Mouse (Mus musculus) forebrain, embryonic 13.5 days (tissue): Measurements from ENCODE around the gene Ppp1r9a. TPM values are rescaled to one million over a fixed set of nuclear protein-coding genes. Genes with fewer than 3 reads are reported as not detected.

Experiments used
- ATAC-seq: fragments of 200-750 bp; cut with Nextera tagmentation; 2 replicates; pipeline ENCODE4 v1.8.0; 2017
- H3K27ac ChIP-seq: fragments of 300-500 bp; sonication (generic); 2 replicates; pipeline ENCODE4 v1.5.1; 2015; ENCODE audit warnings: inconsistent platforms, mild to moderate bottlenecking, moderate library complexity
- H3K27me3 ChIP-seq: fragments of 300-500 bp; sonication (generic); 2 replicates; pipeline ENCODE4 v1.6.1; 2015; ENCODE audit warnings: mild to moderate bottlenecking, inconsistent platforms
- H3K36me3 ChIP-seq: fragments of 300-500 bp; sonication (generic); 2 replicates; pipeline ENCODE4 v1.6.1; 2015; ENCODE audit warnings: mild to moderate bottlenecking, inconsistent platforms; ENCODE audit not compliant: poor library complexity, severe bottlenecking
- H3K4me1 ChIP-seq: fragments of 300-500 bp; sonication (generic); 2 replicates; pipeline ENCODE4 v1.6.1; 2015; ENCODE audit warnings: inconsistent platforms
- H3K4me2 ChIP-seq: fragments of 300-500 bp; sonication (generic); 2 replicates; pipeline ENCODE4 v1.6.1; 2015; ENCODE audit warnings: inconsistent platforms, mild to moderate bottlenecking, moderate library complexity
- H3K4me3 ChIP-seq: fragments of 300-500 bp; sonication (generic); 2 replicates; pipeline ENCODE4 v1.5.1; 2015; ENCODE audit warnings: mild to moderate bottlenecking, inconsistent platforms
- H3K9ac ChIP-seq: fragments of 300-500 bp; sonication (generic); 2 replicates; pipeline ENCODE4 v1.6.1; 2015; ENCODE audit warnings: mild to moderate bottlenecking, inconsistent platforms
- H3K9me3 ChIP-seq: fragments of 300-500 bp; sonication (generic); replicated peaks from 2 replicates; pipeline ENCODE4 v1.6.1; 2016; ENCODE audit warnings: inconsistent platforms
- WGBS: fragments of 180-500 bp; shearing (Covaris S2); methylation state at CpG from one replicate; pipeline ENCODE4 v1.1.7; 2015; 5-methylcytosine and 5-hydroxymethylcytosine counted together
- polyA plus RNA-seq: library from polyadenylated mRNA; unstranded; fragments of >200 nt; fragmentation: Nextera tagmentation; extraction: Ambion mirVana; gene quantifications from 2 replicates; pipeline ENCODE4 v1.2.1, GENCODE M21; 2015

Ppp1r9a gene
- polyA plus RNA-seq, 1 experiment from 2014 or later, result 32.2 TPM

DNA sequence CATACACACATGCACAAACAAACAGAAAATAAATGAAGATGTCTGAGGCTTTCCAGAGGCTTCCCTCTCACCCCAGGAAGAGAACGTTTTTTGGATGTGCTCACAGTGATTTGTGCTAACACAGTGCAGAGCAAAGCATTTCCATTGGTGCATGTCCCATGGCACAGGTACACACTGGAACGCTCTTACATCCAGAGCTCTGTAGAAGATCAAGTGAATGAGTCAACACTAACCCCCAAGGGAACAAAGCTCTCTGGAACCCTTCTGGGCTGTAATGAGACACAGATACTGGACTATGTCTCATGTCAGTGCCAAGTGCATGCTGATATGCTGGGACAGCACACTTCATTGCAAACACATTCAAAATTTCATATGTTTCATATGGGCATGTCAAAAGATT is 175.3 kb downstream of the Ppp1r9a start:
- Histone ChIP-seq H3K27ac (no peak overlapping the region), H3K9ac (no peak overlapping the region), H3K36me3 (peaks cover 13% of the 10 kb centered on the region), H3K4me1 (peaks cover 8% of the 10 kb centered on the region; the same call in 1 of the 2 replicates), H3K4me3 (no peak overlapping the region), H3K4me2 (no peak overlapping the region), H3K9me3 (0 out of 2 replicates have a peak, but pooled peaks cover 3% of the 10 kb centered on the region), H3K27me3 (no peaks in the 10 kb centered on the region)
- 84% methylated on average over 2 of the region's 2 CpGs for WGBS
- ATAC-seq, result no peak

DNA sequence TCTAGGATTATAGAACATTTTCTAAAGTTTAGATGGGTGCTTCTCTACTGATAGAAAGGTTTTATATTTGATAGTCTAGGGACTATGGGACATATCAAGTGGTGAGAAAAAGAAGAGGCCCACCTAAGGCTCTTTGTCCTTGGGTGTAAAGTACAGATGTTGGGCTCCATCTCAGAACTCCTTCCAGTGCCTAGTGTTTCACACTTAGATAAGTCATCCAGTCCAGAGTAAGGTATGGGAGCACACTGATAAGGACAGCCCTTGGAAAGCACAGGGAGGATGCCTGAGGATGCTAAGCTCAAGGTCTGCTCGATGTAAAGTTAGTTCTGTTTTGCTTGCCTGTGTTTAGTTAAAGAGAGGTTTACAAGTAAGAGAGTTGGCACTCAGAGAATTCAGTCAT is 176.4 kb downstream of the Ppp1r9a start:
- no peak overlapping the region for H3K27ac ChIP-seq
- H3K4me3 ChIP-seq, result no peak overlapping the region
- no peak overlapping the region for H3K9ac ChIP-seq
- peaks cover 12% of the 10 kb centered on the region for H3K36me3 ChIP-seq
- peaks cover 8% of the 10 kb centered on the region; the same call in 1 of the 2 replicates for H3K4me1 ChIP-seq
- 94% methylated on average over 1 of the region's 1 CpGs for WGBS
- no peak for ATAC-seq
- 0 out of 2 replicates have a peak, but pooled peaks cover 2% of the 10 kb centered on the region for H3K9me3 ChIP-seq
- H3K27me3 ChIP-seq, result no peaks in the 10 kb centered on the region
- H3K4me2 ChIP-seq, result no peak overlapping the region

DNA sequence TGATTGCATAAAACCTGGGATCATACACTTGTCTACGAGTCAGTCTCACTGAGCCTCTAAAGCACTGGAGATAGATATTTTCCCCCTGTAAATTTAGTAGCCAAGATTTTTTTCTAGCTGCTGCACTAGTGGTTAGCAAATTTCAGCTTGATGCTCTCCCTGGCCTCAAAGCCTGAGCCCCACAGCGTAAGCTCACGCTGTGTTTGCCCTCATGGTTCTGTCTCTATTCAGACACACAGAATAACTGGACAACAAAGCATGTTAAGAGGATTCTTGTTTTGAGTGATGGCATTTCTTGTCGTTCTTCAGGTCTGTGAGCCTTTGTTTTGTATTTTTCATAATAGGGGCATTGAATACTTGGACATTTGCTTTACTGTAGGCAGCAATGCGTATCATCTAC is 177.4 kb downstream of the Ppp1r9a start:
- H3K4me2 ChIP-seq, result no peak overlapping the region
- no peaks in the 10 kb centered on the region for H3K27me3 ChIP-seq
- H3K4me3 ChIP-seq, result no peak overlapping the region
- no peaks in the 10 kb centered on the region for H3K9me3 ChIP-seq
- H3K4me1 ChIP-seq, result peaks cover 8% of the 10 kb centered on the region; the same call in 1 of the 2 replicates
- no peak overlapping the region for H3K9ac ChIP-seq
- no peak overlapping the region for H3K27ac ChIP-seq
- peaks cover 9% of the 10 kb centered on the region for H3K36me3 ChIP-seq
- ATAC-seq, result no peak
- WGBS, result 38% methylated on average over 5 of the region's 5 CpGs

DNA sequence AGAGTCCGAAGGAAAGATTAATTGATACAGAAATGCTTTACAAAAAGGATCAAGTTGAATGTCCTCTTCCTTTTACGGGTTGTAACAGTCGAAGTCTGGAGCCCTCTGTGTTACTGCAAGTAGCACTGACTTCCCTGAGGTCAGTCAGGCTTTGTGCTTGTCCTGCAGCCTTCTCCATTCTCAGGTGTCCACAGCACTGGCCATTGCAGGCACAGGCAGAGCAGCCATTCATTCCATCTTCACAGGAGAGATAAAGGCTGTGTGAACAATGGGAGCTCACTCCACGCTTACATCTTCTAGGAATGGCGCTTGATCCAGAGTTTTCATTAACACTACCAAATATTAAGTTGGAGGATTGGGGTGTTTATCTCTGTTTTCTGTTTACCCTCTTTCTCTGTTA is 177.8 kb downstream of the Ppp1r9a start:
- peaks cover 9% of the 10 kb centered on the region for H3K36me3 ChIP-seq
- no peak overlapping the region for H3K4me2 ChIP-seq
- 50% methylated on average over 5 of the region's 5 CpGs for WGBS
- no peak overlapping the region for H3K4me3 ChIP-seq
- 0 out of 2 replicates have a peak, but pooled peaks have one; percentile 10 for ATAC-seq
- no peak overlapping the region for H3K27ac ChIP-seq
- peaks cover 8% of the 10 kb centered on the region; the same call in 1 of the 2 replicates for H3K4me1 ChIP-seq
- no peaks in the 10 kb centered on the region for H3K27me3 ChIP-seq
- H3K9me3 ChIP-seq, result no peaks in the 10 kb centered on the region
- H3K9ac ChIP-seq, result no peak overlapping the region

DNA sequence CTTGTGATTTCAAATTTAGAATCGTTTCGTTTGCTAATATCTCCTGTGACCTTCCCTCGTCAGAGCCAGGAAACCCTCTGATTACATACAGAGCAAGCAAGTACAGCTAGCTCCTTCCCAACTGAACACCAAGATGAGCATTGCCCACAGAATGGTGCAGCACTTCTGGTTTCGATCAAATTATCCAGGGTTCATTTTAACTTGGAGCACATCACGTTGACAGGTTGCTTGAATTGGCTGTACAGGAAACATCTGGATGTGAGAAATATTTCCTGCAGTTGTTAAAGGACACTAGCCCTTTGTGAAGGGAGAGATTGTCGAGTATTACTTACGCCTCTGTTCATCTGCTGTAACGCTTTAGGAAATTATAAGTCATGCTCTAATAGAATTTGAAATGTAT is 178.4 kb downstream of the Ppp1r9a start:
- Histone ChIP-seq H3K9ac (no peak overlapping the region), H3K9me3 (no peaks in the 10 kb centered on the region), H3K4me2 (no peak overlapping the region), H3K4me3 (no peak overlapping the region), H3K36me3 (peaks cover 9% of the 10 kb centered on the region), H3K27me3 (no peaks in the 10 kb centered on the region), H3K27ac (no peak overlapping the region), H3K4me1 (peaks cover 8% of the 10 kb centered on the region; the same call in 1 of the 2 replicates)
- ATAC-seq, result no peak
- WGBS, result 70% methylated on average over 8 of the region's 8 CpGs

DNA sequence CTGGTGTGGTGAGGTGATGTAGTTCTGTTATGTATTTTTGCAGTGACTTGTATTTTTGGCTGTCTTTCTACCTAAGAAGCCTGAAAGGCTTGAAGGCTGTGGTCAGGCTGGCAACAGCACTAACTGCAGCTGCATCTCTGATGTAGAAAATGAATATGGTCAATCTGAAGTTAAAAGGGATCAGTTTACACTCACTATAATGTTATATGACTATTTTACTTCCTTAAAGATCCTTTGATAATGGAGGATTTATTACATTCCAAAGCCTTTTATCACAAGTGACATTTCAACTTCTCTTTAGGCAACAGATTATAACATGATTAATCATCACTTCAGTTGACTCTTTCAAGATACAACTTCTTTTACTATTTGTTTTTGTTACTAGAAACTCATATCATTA is 179.4 kb downstream of the Ppp1r9a start:
- no peak overlapping the region for H3K27ac ChIP-seq
- H3K9ac ChIP-seq, result no peak overlapping the region
- H3K9me3 ChIP-seq, result no peaks in the 10 kb centered on the region
- no peak overlapping the region for H3K4me2 ChIP-seq
- no peaks in the 10 kb centered on the region for H3K27me3 ChIP-seq
- no peak overlapping the region for H3K4me3 ChIP-seq
- H3K36me3 ChIP-seq, result peaks cover 8% of the 10 kb centered on the region
- peaks cover 8% of the 10 kb centered on the region; the same call in 1 of the 2 replicates for H3K4me1 ChIP-seq
- ATAC-seq, result no peak

DNA sequence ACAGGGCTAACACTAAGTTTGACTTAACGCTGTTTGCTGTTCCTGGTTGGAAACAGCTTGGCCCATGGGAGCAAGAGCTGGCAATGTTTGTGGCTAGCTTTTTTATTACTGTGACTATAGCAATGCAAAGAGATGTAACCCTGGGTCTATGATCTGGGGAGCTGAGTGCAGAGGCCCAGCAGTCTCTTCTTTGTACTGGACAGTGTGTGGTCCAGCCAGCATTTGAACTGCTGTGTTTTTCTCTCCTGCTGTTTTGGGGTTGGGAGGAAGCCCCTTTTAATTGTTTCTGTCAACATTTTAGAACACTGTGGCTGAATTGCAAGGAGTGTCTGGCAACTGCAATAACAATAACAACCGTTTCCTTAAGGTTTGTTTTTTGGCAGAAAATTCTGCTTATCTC is 180.0 kb downstream of the Ppp1r9a start:
- peaks cover 8% of the 10 kb centered on the region; the same call in 1 of the 2 replicates for H3K4me1 ChIP-seq
- H3K27ac ChIP-seq, result no peak overlapping the region
- WGBS, result 46% methylated on average over 2 of the region's 2 CpGs
- no peak overlapping the region for H3K4me2 ChIP-seq
- peaks cover 4% of the 10 kb centered on the region for H3K36me3 ChIP-seq
- H3K27me3 ChIP-seq, result no peaks in the 10 kb centered on the region
- H3K4me3 ChIP-seq, result no peak overlapping the region
- no peaks in the 10 kb centered on the region for H3K9me3 ChIP-seq
- no peak overlapping the region for H3K9ac ChIP-seq
- ATAC-seq, result no peak

DNA sequence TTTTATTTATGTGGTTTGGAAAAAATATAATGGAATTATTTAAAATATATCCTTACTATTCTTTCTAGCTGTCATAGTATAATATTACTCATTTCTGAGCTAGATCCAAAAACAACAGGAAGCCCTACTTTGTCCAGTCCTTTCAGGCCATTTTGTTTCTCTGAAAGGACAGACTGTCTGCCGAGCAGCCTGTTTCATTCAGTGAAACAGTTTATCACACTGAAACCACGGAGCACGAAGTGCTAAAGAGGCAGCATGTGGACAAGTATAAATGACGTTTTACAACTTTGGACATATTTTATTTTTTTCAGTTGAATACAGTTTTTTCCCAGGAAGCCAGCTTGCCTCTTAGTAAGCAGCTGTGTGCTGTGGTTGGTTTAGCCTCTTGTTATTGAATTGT is 181.2 kb downstream of the Ppp1r9a start:
- Histone ChIP-seq H3K27me3 (no peaks in the 10 kb centered on the region), H3K4me1 (peaks cover 8% of the 10 kb centered on the region; the same call in 1 of the 2 replicates), H3K4me3 (no peak overlapping the region), H3K27ac (no peak overlapping the region), H3K9me3 (no peaks in the 10 kb centered on the region), H3K9ac (no peak overlapping the region), H3K36me3 (no peaks in the 10 kb centered on the region), H3K4me2 (no peak overlapping the region)
- 50% methylated on average over 4 of the region's 4 CpGs for WGBS
- no peak for ATAC-seq

DNA sequence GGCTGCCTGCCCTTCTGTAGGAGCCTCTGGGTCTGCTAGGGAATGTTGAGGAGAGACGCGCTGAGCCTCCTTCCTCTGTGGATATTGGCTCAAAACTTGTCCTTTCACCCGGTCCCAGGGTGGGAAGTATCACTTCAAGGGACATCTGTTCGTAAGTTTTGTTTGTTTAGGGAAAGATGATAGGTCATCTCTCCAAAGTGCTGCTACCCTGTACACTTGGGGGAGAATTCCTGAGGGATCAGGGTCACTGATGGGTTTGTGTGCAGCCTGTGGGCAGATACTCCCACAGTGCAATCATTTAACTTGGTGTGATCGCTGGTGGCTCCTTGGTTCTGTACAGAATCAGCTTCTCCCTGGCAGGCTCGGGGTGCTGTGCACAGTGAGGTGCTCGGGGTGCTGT is 189.2 kb downstream of the Ppp1r9a start:
- 90% methylated on average over 7 of the region's 7 CpGs for WGBS
- no peak overlapping the region for H3K27ac ChIP-seq
- no peak overlapping the region for H3K4me2 ChIP-seq
- ATAC-seq, result no peak
- H3K27me3 ChIP-seq, result no peaks in the 10 kb centered on the region
- no peak overlapping the region for H3K9ac ChIP-seq
- no peaks in the 10 kb centered on the region for H3K4me1 ChIP-seq
- no peaks in the 10 kb centered on the region for H3K9me3 ChIP-seq
- no peak overlapping the region for H3K4me3 ChIP-seq
- no peaks in the 10 kb centered on the region for H3K36me3 ChIP-seq

DNA sequence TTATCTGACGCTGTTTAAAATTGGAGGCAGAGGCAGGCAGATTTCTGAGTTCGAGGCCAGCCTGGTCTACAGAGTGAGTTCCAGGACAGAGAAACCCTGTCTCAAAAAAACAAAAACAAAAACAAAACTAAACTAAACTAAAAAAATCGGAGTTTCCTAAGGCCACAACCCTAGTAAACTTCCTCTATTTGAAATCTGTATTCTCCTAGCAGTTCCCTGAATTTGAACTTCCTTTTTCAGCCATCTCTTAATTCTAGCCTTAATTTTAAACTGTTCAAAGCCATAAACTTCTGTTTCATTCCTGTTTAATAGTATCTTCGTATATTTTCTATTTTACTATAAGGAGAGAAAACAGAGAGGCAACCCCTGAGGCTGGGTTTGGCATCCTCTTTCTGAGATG is 190.1 kb downstream of the Ppp1r9a start:
- Histone ChIP-seq H3K4me2 (no peak overlapping the region), H3K9ac (no peak overlapping the region), H3K36me3 (no peaks in the 10 kb centered on the region), H3K9me3 (no peaks in the 10 kb centered on the region), H3K4me3 (no peak overlapping the region), H3K27me3 (no peaks in the 10 kb centered on the region), H3K4me1 (no peaks in the 10 kb centered on the region), H3K27ac (no peak overlapping the region)
- WGBS, result 92% methylated on average over 4 of the region's 4 CpGs
- no peak for ATAC-seq

DNA sequence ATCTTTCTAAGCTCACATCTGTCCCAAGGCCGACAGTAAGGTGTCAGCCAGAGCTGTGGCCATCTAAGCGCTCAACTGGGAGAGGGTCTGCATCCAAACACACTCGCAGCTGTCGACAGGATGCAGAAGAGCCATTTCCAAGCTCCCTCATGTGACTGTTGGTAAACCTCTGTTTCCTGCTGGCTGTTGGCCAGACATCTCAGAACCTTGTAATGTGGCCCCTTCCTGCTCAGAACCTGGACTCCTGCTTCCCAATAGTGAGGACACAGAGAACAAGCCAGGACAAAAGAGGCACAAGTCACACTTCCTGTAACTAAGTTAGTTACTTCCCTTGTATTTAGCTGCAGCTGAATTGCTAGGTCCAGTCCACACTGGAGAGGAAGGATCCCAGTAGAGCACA is 190.8 kb downstream of the Ppp1r9a start:
- Histone ChIP-seq H3K4me1 (no peaks in the 10 kb centered on the region), H3K27me3 (no peaks in the 10 kb centered on the region), H3K4me3 (no peak overlapping the region), H3K27ac (no peak overlapping the region; the same call in 1 of the 2 replicates), H3K9me3 (no peaks in the 10 kb centered on the region), H3K36me3 (no peaks in the 10 kb centered on the region), H3K4me2 (no peak overlapping the region), H3K9ac (no peak overlapping the region)
- WGBS, result 79% methylated on average over 4 of the region's 4 CpGs
- no peak for ATAC-seq

DNA sequence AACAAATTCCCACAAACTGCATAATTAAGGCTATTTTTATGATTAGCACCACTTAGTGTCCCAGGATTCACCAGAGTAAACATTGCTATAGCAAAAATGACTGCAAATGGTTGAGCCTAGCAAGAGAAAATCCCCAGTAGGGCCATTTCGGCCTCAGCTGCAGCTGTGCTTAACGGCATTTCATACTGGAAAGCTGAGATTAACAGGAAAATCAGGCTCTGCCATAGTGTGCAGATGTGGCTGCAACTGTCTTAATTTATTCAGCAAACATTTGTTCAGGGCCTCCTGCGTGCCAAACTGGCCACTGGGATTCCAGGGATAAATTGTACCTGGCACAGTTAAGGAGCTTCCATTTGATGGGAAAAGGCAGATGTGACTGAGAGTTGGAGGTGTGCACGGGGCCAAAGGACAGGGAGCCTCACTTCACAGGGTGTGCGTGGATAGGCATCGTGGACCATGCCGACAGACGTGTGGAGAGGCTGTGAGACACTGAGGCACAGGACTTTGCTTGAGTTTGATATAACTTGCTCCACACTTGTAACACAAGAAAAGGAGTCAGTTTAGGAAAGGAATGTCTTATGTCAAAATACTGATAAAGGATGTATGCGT is 192.8 kb downstream of the Ppp1r9a start:
- 89% methylated on average over 9 of the region's 9 CpGs for WGBS
- H3K27me3 ChIP-seq, result no peaks in the 10 kb centered on the region
- H3K36me3 ChIP-seq, result no peaks in the 10 kb centered on the region
- H3K9ac ChIP-seq, result no peak overlapping the region
- no peak overlapping the region for H3K4me2 ChIP-seq
- no peaks in the 10 kb centered on the region for H3K9me3 ChIP-seq
- no peak overlapping the region for H3K4me3 ChIP-seq
- no peak for ATAC-seq
- H3K4me1 ChIP-seq, result no peaks in the 10 kb centered on the region
- H3K27ac ChIP-seq, result no peak overlapping the region

DNA sequence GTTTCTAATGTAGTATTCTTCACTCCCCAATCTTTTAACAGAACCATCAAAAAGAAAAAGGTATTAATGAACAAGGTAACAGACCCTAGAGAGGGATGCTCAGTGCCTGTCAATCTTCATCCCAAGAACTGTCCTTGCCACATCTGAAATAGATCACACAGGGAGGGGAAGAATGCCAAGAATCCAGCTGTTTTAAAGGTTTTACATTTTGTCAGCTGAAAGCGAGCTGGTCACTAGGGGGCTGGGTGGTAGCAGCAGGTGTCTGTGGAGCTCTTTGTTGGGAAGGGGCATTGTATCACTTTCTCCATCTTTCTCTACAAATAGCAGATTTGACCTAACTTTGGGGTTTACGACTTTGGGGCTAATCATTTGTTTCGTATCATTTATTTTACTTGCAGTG is 194.6 kb downstream of the Ppp1r9a start:
- Histone ChIP-seq H3K4me3 (no peak overlapping the region), H3K36me3 (no peaks in the 10 kb centered on the region), H3K9me3 (no peaks in the 10 kb centered on the region), H3K27me3 (no peaks in the 10 kb centered on the region), H3K4me1 (no peaks in the 10 kb centered on the region), H3K4me2 (no peak overlapping the region), H3K9ac (no peak overlapping the region), H3K27ac (no peak overlapping the region)
- ATAC-seq, result no peak
- 56% methylated on average over 3 of the region's 3 CpGs for WGBS
